Mouse (Mus musculus) G1E (cell line): ENCODE results near the gene Gsdma.

Source experiments
- CTCF ChIP-seq: IDR thresholded peaks from 2 replicates; pipeline ENCODE4 v1.5.1; 2012; ENCODE audit warnings: low read depth, low read length, inconsistent platforms, mixed read lengths
- GATA1 ChIP-seq: IDR thresholded peaks from 2 replicates; pipeline ENCODE4 v1.6.1; 2012; ENCODE audit warnings: borderline replicate concordance, low read length, inconsistent platforms, mixed read lengths
- GATA2 ChIP-seq: IDR thresholded peaks from 2 replicates; pipeline ENCODE4 v1.6.1; 2012; ENCODE audit warnings: low read depth, low read length, inconsistent platforms, borderline replicate concordance

DNA sequence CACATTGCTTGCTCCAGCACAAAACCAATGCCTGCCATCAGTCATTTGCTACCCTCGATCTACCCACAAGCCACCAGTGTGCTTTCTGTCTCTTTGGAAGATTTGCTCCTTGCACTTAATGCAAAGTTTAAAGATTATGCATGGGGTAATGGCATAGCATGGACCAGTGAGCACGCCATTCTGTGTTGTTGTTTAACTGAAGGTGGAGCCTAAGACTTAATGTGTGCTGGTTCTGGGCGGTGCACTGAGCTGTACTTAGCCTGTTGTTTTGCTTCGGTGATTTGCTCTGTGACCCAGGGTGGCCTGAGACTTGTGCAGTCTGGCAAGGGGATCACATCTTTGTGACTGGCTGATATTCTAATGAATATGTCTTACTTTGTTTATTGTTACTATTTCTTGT lies 22.8 kb downstream of the Gsdma start:
- TF ChIP-seq CTCF (no peak), GATA2 (no peak), GATA1 (no peak)
